Mouse (Mus musculus) heart, embryonic 16.5 days (tissue): ENCODE results near the gene Uvrag. TPM values are rescaled to one million over a fixed set of nuclear protein-coding genes. Genes with fewer than 3 reads are reported as not detected.
A peak's percentile ranks its signal among the peaks of the same experiment; 100 is the strongest.

Source experiments
- ATAC-seq: fragments of 200-750 bp; cut with Nextera tagmentation; replicated peaks from 2 replicates; pipeline ENCODE4 v1.8.0; 2017; ENCODE audit warnings: moderate number of reproducible peaks; ENCODE audit not compliant: insufficient read depth, low FRiP score; ENCODE audit errors: extremely low read depth
- H3K27ac ChIP-seq: fragments of 300-500 bp; sonication (generic); 2 replicates; pipeline ENCODE4 v1.5.1; 2014; ENCODE audit warnings: mild to moderate bottlenecking, low read length, control low read depth, moderate library complexity
- H3K27me3 ChIP-seq: fragments of 300-500 bp; sonication (generic); 2 replicates; pipeline ENCODE4 v1.6.1; 2014; ENCODE audit warnings: low read length, mixed read lengths; ENCODE audit not compliant: control insufficient read depth, insufficient read depth
- H3K36me3 ChIP-seq: fragments of 300-500 bp; sonication (generic); 2 replicates; pipeline ENCODE4 v1.6.1; 2014; ENCODE audit not compliant: control insufficient read depth, insufficient read depth
- H3K4me1 ChIP-seq: fragments of 300-500 bp; sonication (generic); 2 replicates; pipeline ENCODE4 v1.6.1; 2014; ENCODE audit warnings: low read length, mixed read lengths; ENCODE audit not compliant: control insufficient read depth, insufficient read depth
- H3K4me2 ChIP-seq: fragments of 300-500 bp; sonication (generic); 2 replicates; pipeline ENCODE4 v1.6.1; 2014; ENCODE audit warnings: low read depth, mild to moderate bottlenecking, control low read depth, low read length
- H3K4me3 ChIP-seq: fragments of 300-500 bp; sonication (generic); 2 replicates; pipeline ENCODE4 v1.5.1; 2014; ENCODE audit warnings: mild to moderate bottlenecking, control low read depth, low read length
- H3K9ac ChIP-seq: fragments of 300-500 bp; sonication (generic); 2 replicates; pipeline ENCODE4 v1.6.1; 2014; ENCODE audit warnings: low read length, control low read depth
- H3K9me3 ChIP-seq: fragments of 300-500 bp; sonication (generic); replicated peaks from 2 replicates; pipeline ENCODE4 v1.6.1; 2016; ENCODE audit warnings: low read length; ENCODE audit not compliant: control insufficient read depth
- WGBS: fragments of 180-500 bp; shearing (Covaris S2); extraction: QIAGEN DNeasy Blood & Tissue Kit; methylation state at CpG from one replicate; pipeline ENCODE4 v1.1.7; 2014; 5-methylcytosine and 5-hydroxymethylcytosine counted together
- polyA plus RNA-seq: library from polyadenylated mRNA; unstranded; fragments of >200 nt; fragmentation: Nextera tagmentation; extraction: Ambion mirVana; gene quantifications from 2 replicates; pipeline ENCODE4 v1.2.1, GENCODE M21; 2015

Uvrag gene
- polyA plus RNA-seq, 1 experiment from 2014 or later: 16.3 TPM

DNA sequence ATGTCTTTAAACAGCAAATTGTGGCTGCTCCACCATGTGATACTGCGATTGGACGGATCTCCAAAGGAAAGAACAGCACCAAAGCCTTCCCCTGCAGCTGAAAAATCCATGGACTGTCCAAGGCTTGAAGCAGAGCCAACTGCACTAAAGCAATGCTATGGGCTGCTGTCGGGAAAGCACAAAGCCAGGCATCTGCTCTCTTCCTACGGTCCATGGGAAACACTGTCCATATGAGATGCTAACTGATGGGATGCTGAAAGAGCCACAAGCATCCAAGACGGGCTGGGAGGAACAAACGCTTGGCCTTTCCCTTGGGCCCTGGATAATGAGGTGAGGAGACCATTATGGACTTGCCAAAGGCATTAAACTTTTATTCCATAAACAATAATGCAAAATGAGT lies 201.7 kb downstream of the Uvrag start:
- Histone ChIP-seq H3K4me2 (no peak overlapping the region), H3K36me3 (no peaks in the 10 kb centered on the region), H3K27ac (no peak overlapping the region), H3K4me3 (no peak overlapping the region), H3K27me3 (no peaks in the 10 kb centered on the region), H3K9me3 (no peaks in the 10 kb centered on the region), H3K4me1 (peaks cover 14% of the 10 kb centered on the region), H3K9ac (no peak overlapping the region)
- WGBS: 79% methylated on average over 6 of the region's 6 CpGs
- no peak for ATAC-seq

DNA sequence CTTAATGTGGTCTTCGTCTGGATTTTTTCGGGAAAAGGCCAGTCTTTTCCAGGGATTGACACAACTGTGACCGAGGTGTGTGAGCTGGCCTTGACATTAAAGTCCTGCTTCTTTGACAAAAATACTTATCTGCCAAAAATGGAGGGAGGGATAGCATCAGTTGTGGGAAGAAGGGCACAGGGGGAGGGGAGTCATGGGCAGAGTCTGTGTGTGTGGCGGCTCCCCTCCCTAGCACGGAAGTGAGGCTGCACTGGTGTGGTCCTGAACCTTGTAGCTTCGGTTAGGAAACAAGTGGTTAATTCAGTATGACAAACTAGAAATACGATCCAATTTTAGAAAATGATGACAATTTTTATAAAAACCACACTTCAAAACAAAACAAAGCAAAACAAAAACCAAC lies 202.3 kb downstream of the Uvrag start:
- no peak for ATAC-seq
- peaks cover 14% of the 10 kb centered on the region for H3K4me1 ChIP-seq
- no peak overlapping the region for H3K27ac ChIP-seq
- no peak overlapping the region for H3K4me3 ChIP-seq
- no peak overlapping the region for H3K4me2 ChIP-seq
- no peak overlapping the region for H3K9ac ChIP-seq
- no peaks in the 10 kb centered on the region for H3K9me3 ChIP-seq
- 86% methylated on average over 7 of the region's 7 CpGs for WGBS
- no peaks in the 10 kb centered on the region for H3K27me3 ChIP-seq
- no peaks in the 10 kb centered on the region for H3K36me3 ChIP-seq

DNA sequence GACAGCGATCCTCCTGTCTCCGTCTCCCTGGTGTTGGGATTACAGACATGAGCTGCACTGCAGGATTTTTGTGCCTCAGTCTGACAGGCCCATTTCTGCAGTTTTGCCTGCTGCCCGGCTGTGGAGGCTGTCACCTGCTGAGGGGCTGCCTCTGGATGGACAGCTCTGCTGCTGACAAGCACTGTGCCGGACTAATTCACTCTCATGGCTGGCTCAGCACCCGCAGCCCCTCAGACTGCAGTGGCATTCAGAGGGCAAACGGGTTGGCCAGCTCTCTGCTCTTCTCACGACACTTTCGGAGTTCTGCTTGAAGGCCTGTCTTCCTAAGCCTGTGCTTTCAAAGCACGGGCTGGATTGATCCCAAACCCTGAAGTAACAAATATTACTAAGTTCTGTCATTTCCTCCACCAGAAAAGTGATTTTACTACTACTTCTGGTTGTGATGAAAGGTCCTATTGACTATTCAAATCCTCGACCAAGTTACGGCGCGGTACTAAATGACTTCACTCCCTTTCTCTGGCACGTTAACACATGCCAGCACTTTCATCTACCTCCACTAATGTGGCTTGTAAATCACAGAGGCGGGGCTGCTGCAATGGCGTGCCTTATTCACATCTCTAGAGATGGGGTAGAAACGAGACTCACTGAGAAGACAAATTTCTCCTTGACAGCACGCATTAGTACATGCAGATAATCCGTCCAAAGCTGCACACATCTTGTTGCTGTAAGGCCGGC lies 203.7 kb downstream of the Uvrag start:
- H3K36me3 ChIP-seq: no peaks in the 10 kb centered on the region
- no peak overlapping the region; the same call in 1 of the 2 replicates for H3K27ac ChIP-seq

DNA sequence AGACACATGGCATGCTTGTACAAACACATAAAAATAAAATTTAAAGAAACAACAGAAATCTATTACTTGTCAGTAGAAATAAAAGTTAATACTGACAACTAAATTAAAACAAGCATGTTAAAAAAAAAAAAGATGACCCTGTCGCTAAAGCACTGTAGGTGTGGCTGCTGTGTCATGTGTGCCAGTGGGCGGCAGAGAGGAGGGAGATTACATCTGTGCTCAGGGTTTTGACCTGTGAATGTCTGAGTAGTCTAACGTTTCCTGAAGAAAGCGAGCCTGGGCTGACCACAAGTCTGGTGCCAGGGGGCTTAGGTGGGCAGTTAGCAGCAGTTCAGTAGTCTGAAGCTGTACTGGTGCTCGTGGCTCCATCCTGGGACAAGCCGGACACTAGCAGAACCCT lies 205.2 kb downstream of the Uvrag start:
- Histone ChIP-seq H3K9me3 (no peaks in the 10 kb centered on the region), H3K27me3 (no peaks in the 10 kb centered on the region), H3K4me2 (no peak overlapping the region), H3K4me1 (peaks cover 23% of the 10 kb centered on the region), H3K4me3 (no peak overlapping the region), H3K9ac (no peak overlapping the region), H3K36me3 (no peaks in the 10 kb centered on the region), H3K27ac (no peak overlapping the region)
- ATAC-seq: no peak
- 84% methylated on average over 6 of the region's 6 CpGs for WGBS

More for the DNA sequence above, 203.7 kb downstream of the Uvrag start:
- no peaks in the 10 kb centered on the region for H3K9me3 ChIP-seq
- H3K4me1 ChIP-seq: peaks cover 21% of the 10 kb centered on the region
- no peaks in the 10 kb centered on the region for H3K27me3 ChIP-seq
- no peak overlapping the region; the same call in 1 of the 2 replicates for H3K9ac ChIP-seq
- H3K4me3 ChIP-seq: no peak overlapping the region
- WGBS: 51% methylated on average over 20 of the region's 20 CpGs
- ATAC-seq: no peak
- H3K4me2 ChIP-seq: no peak overlapping the region

DNA sequence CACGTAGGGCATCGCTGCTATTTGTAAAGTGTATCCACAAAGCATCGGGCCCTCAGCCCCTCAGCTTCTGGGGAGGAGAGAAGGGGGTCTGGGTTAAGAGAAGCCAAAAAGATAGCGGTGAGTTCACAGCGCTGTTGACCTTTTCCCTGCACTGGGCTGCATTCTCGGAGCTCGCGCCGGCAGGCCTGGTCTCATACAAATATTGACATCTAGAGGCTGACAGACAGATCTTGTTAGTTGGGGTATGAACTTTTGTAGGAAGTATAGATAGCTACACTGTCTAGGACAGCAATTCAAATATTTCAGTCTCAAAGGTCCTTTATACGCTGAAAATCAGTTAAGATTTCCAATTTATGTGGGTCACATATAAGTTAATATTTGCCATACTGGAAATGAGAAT lies 205.7 kb downstream of the Uvrag start:
- Histone ChIP-seq H3K4me3 (no peak overlapping the region), H3K9ac (no peak overlapping the region), H3K4me2 (no peak overlapping the region), H3K4me1 (peaks cover 23% of the 10 kb centered on the region), H3K9me3 (no peaks in the 10 kb centered on the region), H3K27ac (no peak overlapping the region), H3K36me3 (no peaks in the 10 kb centered on the region), H3K27me3 (no peaks in the 10 kb centered on the region)
- 64% methylated on average over 10 of the region's 10 CpGs for WGBS
- no peak for ATAC-seq

DNA sequence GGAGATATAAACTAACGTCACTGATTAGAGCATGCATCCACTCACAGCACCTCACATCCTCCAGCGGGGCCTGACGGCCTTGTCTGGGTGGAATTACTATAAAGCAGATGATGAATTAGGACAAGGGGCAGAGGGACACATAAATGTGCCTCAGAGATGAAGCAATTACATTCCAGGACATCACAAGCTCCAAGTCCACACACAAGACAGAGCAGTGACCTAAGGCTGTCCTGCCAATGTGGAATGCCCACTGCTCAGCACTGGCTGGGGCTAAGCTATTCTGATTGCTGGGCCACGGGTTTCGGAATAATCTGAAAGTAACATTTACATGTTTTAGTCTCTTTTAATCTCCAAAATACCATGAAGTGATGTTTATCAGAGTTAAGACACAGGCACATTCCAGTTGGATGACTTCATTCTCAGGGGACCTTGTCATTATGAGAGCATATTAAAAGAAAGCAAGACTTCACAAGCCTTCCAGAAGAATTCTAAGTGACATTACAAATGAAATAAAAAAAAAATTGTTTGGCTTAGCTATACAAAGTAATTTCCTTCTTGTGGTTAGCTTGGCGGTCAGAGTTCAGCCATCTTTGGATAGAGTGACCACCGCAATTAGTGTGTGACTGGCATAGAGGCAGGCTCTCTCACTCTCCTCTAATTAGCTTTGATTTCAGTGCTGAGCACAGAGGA lies 212.5 kb downstream of the Uvrag start:
- ATAC-seq: no peak
- Histone ChIP-seq H3K4me3 (no peak overlapping the region), H3K9me3 (no peaks in the 10 kb centered on the region), H3K36me3 (no peaks in the 10 kb centered on the region), H3K27ac (no peak overlapping the region), H3K4me1 (peaks cover 10% of the 10 kb centered on the region), H3K4me2 (no peak overlapping the region), H3K27me3 (no peaks in the 10 kb centered on the region), H3K9ac (no peak overlapping the region)
- WGBS: 57% methylated on average over 7 of the region's 7 CpGs

DNA sequence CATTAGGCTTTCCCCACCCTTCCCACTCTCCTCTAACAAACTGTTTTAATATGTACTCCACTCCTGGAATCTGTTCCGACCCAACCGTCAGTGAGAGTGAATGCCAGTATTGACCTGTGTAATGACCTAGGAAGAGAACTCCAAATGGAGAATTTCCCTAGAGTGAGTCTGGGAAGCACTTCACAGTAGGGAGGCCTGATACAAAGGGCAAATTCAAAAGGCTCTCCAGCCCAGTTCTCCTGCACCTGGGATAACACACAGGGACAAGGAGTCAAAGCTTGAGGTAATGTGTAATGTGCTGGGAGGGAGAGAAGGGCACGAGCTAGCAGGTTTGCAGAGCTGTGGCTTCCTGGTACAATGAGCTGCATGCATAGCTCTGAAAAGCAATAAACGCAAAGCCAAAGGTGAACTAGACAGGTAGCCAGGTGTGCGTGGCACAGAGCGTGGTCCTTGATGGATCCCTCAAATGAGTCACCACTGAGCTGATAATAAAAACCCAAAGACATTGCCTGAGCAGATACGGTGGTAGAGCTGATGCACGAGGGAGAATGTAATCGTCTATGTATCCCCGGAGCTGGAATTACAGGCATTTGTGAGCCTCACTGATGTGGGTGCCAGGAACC lies 213.9 kb downstream of the Uvrag start:
- no peaks in the 10 kb centered on the region for H3K36me3 ChIP-seq
- no peak for ATAC-seq
- no peak overlapping the region for H3K27ac ChIP-seq
- H3K9me3 ChIP-seq: no peaks in the 10 kb centered on the region
- no peak overlapping the region for H3K4me2 ChIP-seq
- peaks cover under 1% of the 10 kb centered on the region; the same call in 1 of the 2 replicates for H3K4me1 ChIP-seq
- H3K4me3 ChIP-seq: no peak overlapping the region
- no peak overlapping the region for H3K9ac ChIP-seq
- H3K27me3 ChIP-seq: no peaks in the 10 kb centered on the region
- WGBS: 84% methylated on average over 10 of the region's 10 CpGs

DNA sequence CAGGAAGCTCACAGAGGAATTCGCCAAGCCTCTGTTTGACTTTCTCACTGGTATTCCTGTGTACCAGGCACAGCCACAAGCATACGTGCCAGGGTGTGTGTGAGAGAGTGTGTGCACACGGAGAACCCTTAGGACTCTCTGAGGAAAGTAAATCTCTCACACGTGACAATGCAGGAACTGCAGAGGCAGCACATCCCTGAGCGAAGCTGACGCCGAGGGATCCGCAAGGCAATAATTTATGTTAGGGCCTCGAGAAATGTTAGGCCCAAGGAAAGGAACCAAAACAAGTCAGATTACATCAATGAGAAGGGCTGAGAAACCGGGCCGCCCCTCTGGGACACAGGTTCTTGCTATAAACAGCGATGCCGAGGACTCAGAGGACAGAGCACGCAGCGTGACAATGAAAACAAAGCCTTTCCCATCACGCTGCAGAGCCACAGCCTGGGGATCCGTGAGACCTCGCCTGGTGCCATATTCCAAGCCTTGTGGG lies 216.5 kb downstream of the Uvrag start:
- no peaks in the 10 kb centered on the region; the same call in 1 of the 2 replicates for H3K4me1 ChIP-seq
- H3K9ac ChIP-seq: no peak overlapping the region
- peak overlapping the region; percentile 15; the same call in 1 of the 2 replicates for H3K27ac ChIP-seq
- no peaks in the 10 kb centered on the region for H3K27me3 ChIP-seq
- 70% methylated on average over 18 of the region's 18 CpGs for WGBS
- H3K4me2 ChIP-seq: no peak overlapping the region
- no peak for ATAC-seq
- H3K4me3 ChIP-seq: no peak overlapping the region
- H3K36me3 ChIP-seq: no peaks in the 10 kb centered on the region
- no peaks in the 10 kb centered on the region for H3K9me3 ChIP-seq

DNA sequence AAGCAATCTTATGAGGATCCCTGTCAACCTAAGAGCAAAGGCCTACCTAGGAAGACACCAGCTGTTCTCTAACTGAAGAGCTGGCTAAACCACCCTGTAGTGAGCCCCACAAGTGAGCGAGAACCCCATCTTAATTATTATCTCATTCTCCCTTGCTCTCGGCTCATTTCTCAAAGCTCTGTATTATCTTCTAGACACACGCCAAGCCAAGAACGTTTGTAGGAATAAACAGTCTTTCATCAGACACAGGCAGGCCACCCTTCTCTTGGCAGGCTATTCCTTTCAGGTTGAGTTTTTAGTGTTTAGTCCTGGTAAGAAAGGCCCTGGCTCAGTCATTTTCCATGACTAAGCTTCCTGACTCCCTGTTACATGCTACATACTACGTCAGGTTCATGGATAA lies 218.0 kb downstream of the Uvrag start:
- Histone ChIP-seq H3K9ac (no peak overlapping the region), H3K27me3 (no peaks in the 10 kb centered on the region), H3K4me2 (no peak overlapping the region), H3K36me3 (no peaks in the 10 kb centered on the region), H3K4me3 (no peak overlapping the region), H3K27ac (no peak overlapping the region), H3K9me3 (no peaks in the 10 kb centered on the region), H3K4me1 (no peaks in the 10 kb centered on the region; the same call in 1 of the 2 replicates)
- WGBS: 78% methylated on average over 5 of the region's 5 CpGs
- ATAC-seq: no peak
